Comparison of ENCODE assay signal across 8 mouse cellular contexts in genomic region chr2:33569240-33569639, GRCm38 (mm10).
DNase-seq lines count a peak whose midpoint lies in the region; ATAC-seq and TF ChIP-seq lines count a peak whose summit lies in the region.

No protein-coding gene starts in this region.

- no peak overlapping the region for H3K27ac ChIP-seq in heart, adult 2 months
- H3K27ac ChIP-seq in CH12.LX (ENCODE audit: insufficient read depth, low read depth): no peak overlapping the region
- H3K27ac ChIP-seq in hindbrain, postnatal 0 days: no peak overlapping the region
- H3K27ac ChIP-seq in forebrain, embryonic 14.5 days (ENCODE audit: low read depth, low read length): no peak overlapping the region

- no peaks in the 10 kb centered on the region for H3K79me2 ChIP-seq in heart, adult 2 months (replicated peaks; ENCODE audit: control insufficient read depth, insufficient read depth, low read length)
- H3K79me2 ChIP-seq in CH12.LX (replicated peaks; ENCODE audit: control insufficient read depth, extremely low read depth, insufficient read depth, poor library complexity, severe bottlenecking): no peaks in the 10 kb centered on the region

- H3K4me2 ChIP-seq in CH12.LX (ENCODE audit: insufficient read depth, low read depth, poor library complexity, severe bottlenecking): no peak overlapping the region
- H3K4me2 ChIP-seq in hindbrain, postnatal 0 days (ENCODE audit: low read depth, low read length): no peak overlapping the region
- H3K4me2 ChIP-seq in forebrain, embryonic 14.5 days (ENCODE audit: low read length): no peak overlapping the region

- H3K36me3 ChIP-seq in heart, adult 2 months (ENCODE audit: control insufficient read depth, insufficient read depth, low read length): no peaks in the 10 kb centered on the region
- no peaks in the 10 kb centered on the region for H3K36me3 ChIP-seq in CH12.LX (replicated peaks in 1 of 2; ENCODE audit: control insufficient read depth in 1 of 2, insufficient read depth in 1 of 2, low read length in 1 of 2)
- no peaks in the 10 kb centered on the region for H3K36me3 ChIP-seq in hindbrain, postnatal 0 days (ENCODE audit: insufficient read depth, low read length)
- H3K36me3 ChIP-seq in forebrain, embryonic 14.5 days (ENCODE audit: control insufficient read depth, insufficient read depth, low read length): no peaks in the 10 kb centered on the region

- H3K9ac ChIP-seq in heart, adult 2 months (ENCODE audit: low read depth, low read length): no peak overlapping the region
- no peak overlapping the region for H3K9ac ChIP-seq in CH12.LX (ENCODE audit: insufficient read depth, low read depth)
- H3K9ac ChIP-seq in hindbrain, postnatal 0 days (replicated peaks; ENCODE audit: low read length): no peak overlapping the region
- H3K9ac ChIP-seq in forebrain, embryonic 14.5 days (ENCODE audit: low read length): no peak overlapping the region

- intact Hi-C loops in heart, adult 2 months (cut with DNase I): loop anchor here (2.0 kb wide), 1 partner anchor 74 kb away; no protein-coding TSS in a partner anchor

- dilution Hi-C loops in CH12.LX (cut with MboI; ENCODE audit: extremely low pct_ligation_motif_present, extremely low pct_unique_long_range_greater_than_20kb, low sequenced_read_pairs): no loop called here

- H3K4me1 ChIP-seq in heart, adult 2 months (ENCODE audit: control insufficient read depth, insufficient read depth, low read length): no peaks in the 10 kb centered on the region
- H3K4me1 ChIP-seq in CH12.LX (ENCODE audit: control insufficient read depth in 1 of 2, insufficient read depth in 2 of 2): peaks cover 2 to 22% of the 10 kb centered on the region in 2 experiments; a peak in 2 of 4 replicates
- no peaks in the 10 kb centered on the region for H3K4me1 ChIP-seq in hindbrain, postnatal 0 days (ENCODE audit: insufficient read depth, low read length)
- H3K4me1 ChIP-seq in forebrain, embryonic 14.5 days (ENCODE audit: control insufficient read depth, insufficient read depth, low read length): peaks cover 3% of the 10 kb centered on the region; the same call in 1 of the 2 replicates

- TF ChIP-seq CTCF in heart, adult 2 months (IDR thresholded peaks at IDR 0.05): peak; percentile 70
- peak; percentile 28 to 58; a peak in 3 of 4 replicates for TF ChIP-seq CTCF in CH12.LX (conservative IDR thresholded peaks at IDR 0.05 in 1 of 2, IDR thresholded peaks at IDR 0.05 in 1 of 2; ENCODE audit: low read depth in 2 of 2, low read length in 2 of 2)
- peak; percentile 63 for TF ChIP-seq CTCF in hindbrain, postnatal 0 days (IDR thresholded peaks at IDR 0.05; ENCODE audit: low read depth)

- in situ Hi-C loops in CH12.LX (cut with MboI; ENCODE audit: low pct_ligation_motif_present, low pct_unique_long_range_greater_than_20kb, low sequenced_read_pairs): no loop called here

- no peak for TF ChIP-seq POLR2A in heart, adult 2 months (IDR thresholded peaks at IDR 0.05; ENCODE audit: insufficient read depth, low read depth, low read length)
- no peak for TF ChIP-seq POLR2A in CH12.LX (IDR thresholded peaks at IDR 0.05; ENCODE audit: low read depth, low read length)

- no peaks in the 10 kb centered on the region for H3K9me3 ChIP-seq in CH12.LX (replicated peaks; ENCODE audit: low read length)
- no peaks in the 10 kb centered on the region for H3K9me3 ChIP-seq in hindbrain, postnatal 0 days (ENCODE audit: low read length)
- H3K9me3 ChIP-seq in forebrain, embryonic 14.5 days (replicated peaks; ENCODE audit: control insufficient read depth, low read length): no peaks in the 10 kb centered on the region

- no peak for TF ChIP-seq EP300 in heart, adult 2 months (IDR thresholded peaks at IDR 0.05; ENCODE audit: insufficient read depth, low read depth, low read length)
- no peak for TF ChIP-seq EP300 in CH12.LX (IDR thresholded peaks at IDR 0.05; ENCODE audit: low read length)

- DNase-seq in heart, adult 2 months: no peak
- no peak for DNase-seq in heart, adult 8-10 months (ENCODE audit: low spot score)
- no peak for DNase-seq in CH12.LX (ENCODE audit: extremely low read depth)
- DNase-seq in brain, adult 2 months (ENCODE audit: low read depth, low spot score): peak; percentile 21
- DNase-seq in hindbrain, postnatal 0 days (ENCODE audit: low spot score): peak; percentile 55
- DNase-seq in naive thymus-derived CD4-positive, alpha-beta T cell, adult 2 months (ENCODE audit: low read depth): peak; percentile 29
- DNase-seq in adipocyte (ENCODE audit: low spot score): no peak
- DNase-seq in forebrain, embryonic 14.5 days (ENCODE audit: low spot score): no peak

- ATAC-seq in hindbrain, postnatal 0 days: no peak
- ATAC-seq in forebrain, embryonic 14.5 days: no peak

- 14% methylated on average over 9 of the region's 9 CpGs for WGBS in heart, adult 2 months
- WGBS in hindbrain, postnatal 0 days: 31% methylated on average over 9 of the region's 9 CpGs
- 46% methylated on average over 9 of the region's 9 CpGs for WGBS in forebrain, embryonic 14.5 days

- H3K4me3 ChIP-seq in heart, adult 2 months: no peak overlapping the region
- H3K4me3 ChIP-seq in CH12.LX (replicated peaks in 1 of 3; ENCODE audit: low read depth in 2 of 3, low read length in 2 of 3, poor library complexity in 1 of 3): no peak overlapping the region
- H3K4me3 ChIP-seq in hindbrain, postnatal 0 days (ENCODE audit: low read length): no peak overlapping the region
- H3K4me3 ChIP-seq in forebrain, embryonic 14.5 days (ENCODE audit: low read depth, low read length): no peak overlapping the region

- H3K27me3 ChIP-seq in heart, adult 2 months (ENCODE audit: control insufficient read depth, insufficient read depth, low read length): no peaks in the 10 kb centered on the region
- H3K27me3 ChIP-seq in CH12.LX (replicated peaks): peaks cover 93% of the 10 kb centered on the region
- H3K27me3 ChIP-seq in hindbrain, postnatal 0 days (ENCODE audit: insufficient read depth, low read length): peaks cover 13% of the 10 kb centered on the region
- H3K27me3 ChIP-seq in forebrain, embryonic 14.5 days (replicated peaks; ENCODE audit: control insufficient read depth, insufficient read depth, low read length): peaks cover 56% of the 10 kb centered on the region

- TF ChIP-seq RAD21 in CH12.LX (IDR thresholded peaks at IDR 0.05; ENCODE audit: low read depth, low read length): no peak; the same call in none of the 2 replicates

TF ChIP-seq in CH12.LX, 34 proteins besides CTCF, POLR2A, EP300 and RAD21:
- TF ChIP-seq SMC3 (IDR thresholded peaks at IDR 0.05; ENCODE audit: low read depth, low read length) (peak; percentile 38), CHD1 (IDR thresholded peaks at IDR 0.05; ENCODE audit: low read depth, low read length) (no peak)

Comparison
In these comparisons a context has a peak if more than half of its experiments do, and no peak if none do; other contexts are left out.
1. DNase-seq: peak in brain, adult 2 months (single experiment), hindbrain, postnatal 0 days (single experiment) and naive thymus-derived CD4-positive, alpha-beta T cell, adult 2 months (single experiment); none in heart, adult 2 months (0 of 2), heart, adult 8-10 months (single experiment), CH12.LX (single experiment), adipocyte (single experiment) and forebrain, embryonic 14.5 days (single experiment).
2. Peak in every context shown above with its lines, with median percentiles within 50 percentile points of each other: CTCF ChIP-seq.